Mouse (Mus musculus) testis, adult 2 months (tissue): Measurements from ENCODE around the gene Tuba4a. TPM values are rescaled to one million over a fixed set of nuclear protein-coding genes. Genes with fewer than 3 reads are reported as not detected.

Experiments used
- H3K27ac ChIP-seq: fragments of 200-500 bp; 2 replicates; pipeline ENCODE4 v1.5.1; 2012; ENCODE audit warnings: low read depth, low read length; ENCODE audit not compliant: control insufficient read depth, insufficient read depth
- H3K27me3 ChIP-seq: fragments of 200-500 bp; 2 replicates; pipeline ENCODE4 v1.6.1; 2012; ENCODE audit warnings: mild to moderate bottlenecking, low read length, moderate library complexity; ENCODE audit not compliant: control insufficient read depth, insufficient read depth
- H3K36me3 ChIP-seq: fragments of 200-500 bp; 2 replicates; pipeline ENCODE4 v1.6.1; 2012; ENCODE audit warnings: mild to moderate bottlenecking, low read length; ENCODE audit not compliant: control insufficient read depth, insufficient read depth
- H3K4me1 ChIP-seq: fragments of 200-500 bp; 2 replicates; pipeline ENCODE4 v1.6.1; 2012; ENCODE audit warnings: low read length; ENCODE audit not compliant: control insufficient read depth, insufficient read depth
- H3K4me3 ChIP-seq: fragments of 200-500 bp; 2 replicates; pipeline ENCODE4 v1.5.1; 2012; ENCODE audit warnings: low read depth, mild to moderate bottlenecking, low read length, moderate library complexity, mixed read lengths; ENCODE audit not compliant: control insufficient read depth
- CTCF ChIP-seq: fragments of 200-500 bp; IDR thresholded peaks from 2 replicates; pipeline ENCODE4 v1.5.1; 2012; ENCODE audit warnings: low read depth, mild to moderate bottlenecking, inconsistent platforms, low read length, moderate library complexity; ENCODE audit not compliant: control insufficient read depth, insufficient read depth, insufficient replicate concordance
- POLR2A ChIP-seq: fragments of 200-500 bp; IDR thresholded peaks from 2 replicates; pipeline ENCODE4 v1.6.1; 2012; ENCODE audit warnings: low read depth, mild to moderate bottlenecking, inconsistent platforms, low read length, moderate library complexity; ENCODE audit not compliant: control insufficient read depth
- polyA plus RNA-seq: library from polyadenylated mRNA; depleted of rRNA; stranded (reverse); fragments of >200 nt; gene quantifications from 2 replicates; pipeline ENCODE4 v1.2.3, GENCODE M21; 2012

Gene Tuba4a
- polyA plus RNA-seq, 1 experiment: 204 TPM

- Histone ChIP-seq H3K4me1 (peaks cover 23% of the 10 kb centered on the region), H3K4me3 (no peak overlapping the region), H3K36me3 (no peaks in the 10 kb centered on the region; the same call in 1 of the 2 replicates), H3K27me3 (peaks cover 4% of the 10 kb centered on the region), H3K27ac (no peak overlapping the region)
- TF ChIP-seq POLR2A: no peak
- TF ChIP-seq CTCF: no peak
These were observed 4.8 kb downstream of the Tuba4a start for GRCm38 (mm10) chr1:75214886-75215285.

GRCm38 (mm10) chr1:75214442-75214841 lies 5.2 kb downstream of the Tuba4a start:
- Histone ChIP-seq H3K27me3 (peaks cover 2% of the 10 kb centered on the region), H3K36me3 (peaks cover under 1% of the 10 kb centered on the region; the same call in 1 of the 2 replicates), H3K4me3 (no peak overlapping the region), H3K27ac (no peak overlapping the region), H3K4me1 (peaks cover 21% of the 10 kb centered on the region)
- no peak for TF ChIP-seq CTCF
- TF ChIP-seq POLR2A: no peak

GRCm38 (mm10) chr1:75213096-75213495 lies 6.6 kb downstream of the Tuba4a start:
- TF ChIP-seq CTCF (no peak), POLR2A (no peak)
- H3K27me3 ChIP-seq: no peaks in the 10 kb centered on the region
- H3K27ac ChIP-seq: no peak overlapping the region
- H3K36me3 ChIP-seq: peaks cover 2% of the 10 kb centered on the region; the same call in 1 of the 2 replicates
- H3K4me1 ChIP-seq: peaks cover 13% of the 10 kb centered on the region
- no peak overlapping the region for H3K4me3 ChIP-seq

GRCm38 (mm10) chr1:75212542-75212941 lies 7.1 kb downstream of the Tuba4a start:
- H3K4me3 ChIP-seq: no peak overlapping the region
- H3K27me3 ChIP-seq: no peaks in the 10 kb centered on the region
- peaks cover 2% of the 10 kb centered on the region; the same call in 1 of the 2 replicates for H3K36me3 ChIP-seq
- H3K4me1 ChIP-seq: peaks cover 9% of the 10 kb centered on the region
- no peak overlapping the region for H3K27ac ChIP-seq
- TF ChIP-seq POLR2A: no peak
- no peak for TF ChIP-seq CTCF

- H3K4me3 ChIP-seq: peak overlapping the region; percentile 99
- peaks cover 2% of the 10 kb centered on the region; the same call in 1 of the 2 replicates for H3K36me3 ChIP-seq
- no peaks in the 10 kb centered on the region for H3K27me3 ChIP-seq
- peak overlapping the region; percentile 97 for H3K27ac ChIP-seq
- TF ChIP-seq CTCF: no peak
- TF ChIP-seq POLR2A: no peak
- H3K4me1 ChIP-seq: peaks cover 9% of the 10 kb centered on the region
These were observed 8.4 kb downstream of the Tuba4a start for GRCm38 (mm10) chr1:75211141-75211708.

- Histone ChIP-seq H3K27ac (peak within 1 kb of the TSS; percentile 97), H3K4me3 (peak within 1 kb of the TSS; percentile 99)
- TF ChIP-seq CTCF: no peak
- TF ChIP-seq POLR2A: peak; percentile 97
These were observed 9.3 kb downstream of the Tuba4a start, which contains the start of the genes Glb1l and Stk16 for GRCm38 (mm10) chr1:75210136-75211087. Gene Glb1l (minus strand): TSS chr1:75210813. Gene Stk16 (plus strand): TSS chr1:75210838.

More at GRCm38 (mm10) chr1:75210136-75211087, 9.3 kb downstream of the Tuba4a start, which contains the start of the genes Glb1l and Stk16:
- no peaks in the 10 kb centered on the region for H3K27me3 ChIP-seq
- peaks cover 2% of the 10 kb centered on the region; the same call in 1 of the 2 replicates for H3K36me3 ChIP-seq
- H3K4me1 ChIP-seq: peaks cover 9% of the 10 kb centered on the region
